Mouse (Mus musculus): Measurements from ENCODE around the gene Antxr2.

The Antxr2 gene

GRCm38 (mm10) chr5:97986656-97987294, 44.1 kb downstream of the Antxr2 start:
- no peak for DNase-seq

- no peak for DNase-seq
Observed at GRCm38 (mm10) chr5:97983375-97983774, 47.5 kb downstream of the Antxr2 start.

GRCm38 (mm10) chr5:97980472-97980871, 50.4 kb downstream of the Antxr2 start:
- DNase-seq: peak; percentile 66

GRCm38 (mm10) chr5:97973293-97973692, 57.5 kb downstream of the Antxr2 start:
- DNase-seq: no peak

- DNase-seq: no peak
Observed at GRCm38 (mm10) chr5:97972029-97972428, 58.8 kb downstream of the Antxr2 start.

- DNase-seq: no peak
Observed at GRCm38 (mm10) chr5:97971236-97971635, 59.6 kb downstream of the Antxr2 start.

GRCm38 (mm10) chr5:97967044-97967443, 63.8 kb downstream of the Antxr2 start:
- no peak for DNase-seq

GRCm38 (mm10) chr5:97966101-97966500, 64.7 kb downstream of the Antxr2 start:
- DNase-seq: no peak

GRCm38 (mm10) chr5:97964444-97964843, 66.4 kb downstream of the Antxr2 start:
- no peak for DNase-seq

GRCm38 (mm10) chr5:97962512-97962911, 68.3 kb downstream of the Antxr2 start:
- DNase-seq: no peak

- no peak for DNase-seq
Observed at GRCm38 (mm10) chr5:97961786-97962185, 69.1 kb downstream of the Antxr2 start.

- no peak for DNase-seq
Observed at GRCm38 (mm10) chr5:97959651-97960050, 71.2 kb downstream of the Antxr2 start.

GRCm38 (mm10) chr5:97959010-97959409, 71.8 kb downstream of the Antxr2 start:
- DNase-seq: no peak

- DNase-seq: no peak
Observed at GRCm38 (mm10) chr5:97957501-97957900, 73.3 kb downstream of the Antxr2 start.

- no peak for DNase-seq
Observed at GRCm38 (mm10) chr5:97954193-97954772, 76.6 kb downstream of the Antxr2 start.

- no peak for DNase-seq
Observed at GRCm38 (mm10) chr5:97953241-97953920, 77.5 kb downstream of the Antxr2 start.

- no peak for DNase-seq
Observed at GRCm38 (mm10) chr5:97947261-97947660, 83.6 kb downstream of the Antxr2 start.

- no peak for DNase-seq
Observed at GRCm38 (mm10) chr5:97946236-97946635, 84.6 kb downstream of the Antxr2 start.

GRCm38 (mm10) chr5:97935140-97936129, 95.4 kb downstream of the Antxr2 start:
- peak; percentile 75 for DNase-seq

GRCm38 (mm10) chr5:97917654-97918053, 113.2 kb downstream of the Antxr2 start:
- no peak for DNase-seq

- peak; percentile 12 for DNase-seq
Observed at GRCm38 (mm10) chr5:97914890-97915289, 116.0 kb downstream of the Antxr2 start.

- DNase-seq: no peak
Observed at GRCm38 (mm10) chr5:97913901-97914300, 116.9 kb downstream of the Antxr2 start.

- no peak for DNase-seq
Observed at GRCm38 (mm10) chr5:97907482-97907881, 123.4 kb downstream of the Antxr2 start.
